Mouse (Mus musculus): Measurements from ENCODE around the gene Vmo1.
"Not testable (repeated sequence)": the region's sequence is repeated elsewhere in the genome, so short reads cannot be mapped to it uniquely, and the experiment has no call there.

The Vmo1 gene

GRCm38 (mm10) chr11:70520178-70520769 lies 5.9 kb upstream of the Vmo1 start:
- no peak for DNase-seq (ENCODE audit: low spot score)

GRCm38 (mm10) chr11:70518923-70519322 lies 4.5 kb upstream of the Vmo1 start, which contains the start of gene Gltpd2:
Gene Gltpd2 (plus strand): TSS chr11:70519196.
- no peak for DNase-seq (ENCODE audit: low spot score)

GRCm38 (mm10) chr11:70518436-70518835 lies 4.0 kb upstream of the Vmo1 start:
- DNase-seq (ENCODE audit: low spot score) = no peak

GRCm38 (mm10) chr11:70516352-70516751 lies 1.9 kb upstream of the Vmo1 start:
- peak; percentile 43 for DNase-seq (ENCODE audit: low spot score)

GRCm38 (mm10) chr11:70513520-70513919 lies 896 bp downstream of the Vmo1 start:
- no peak for DNase-seq (ENCODE audit: low spot score)

GRCm38 (mm10) chr11:70512709-70513342 lies 1.6 kb downstream of the Vmo1 start:
- DNase-seq (ENCODE audit: low spot score) = no peak

- no peak for DNase-seq (ENCODE audit: low spot score)
Measured at GRCm38 (mm10) chr11:70511825-70512224, 2.6 kb downstream of the Vmo1 start.

GRCm38 (mm10) chr11:70511242-70511641 lies 3.2 kb downstream of the Vmo1 start:
- DNase-seq (ENCODE audit: low spot score) = no peak

- peak; percentile 30 for DNase-seq (ENCODE audit: low spot score)
Measured at GRCm38 (mm10) chr11:70509753-70510564, 4.5 kb downstream of the Vmo1 start.

- no peak for DNase-seq (ENCODE audit: low spot score)
Measured at GRCm38 (mm10) chr11:70506962-70507515, 7.4 kb downstream of the Vmo1 start.

GRCm38 (mm10) chr11:70506385-70506784 lies 8.0 kb downstream of the Vmo1 start:
- peak; percentile 84 for DNase-seq (ENCODE audit: low spot score)

GRCm38 (mm10) chr11:70504970-70505369 lies 9.4 kb downstream of the Vmo1 start, which contains the start of gene Tm4sf5:
Gene Tm4sf5 (plus strand): TSS chr11:70505244.
- DNase-seq (ENCODE audit: low spot score) = no peak

GRCm38 (mm10) chr11:70502018-70502417 lies 12.4 kb downstream of the Vmo1 start:
- no peak for DNase-seq (ENCODE audit: low spot score)

GRCm38 (mm10) chr11:70500476-70500812 lies 14.0 kb downstream of the Vmo1 start:
- no peak for DNase-seq (ENCODE audit: low spot score)

GRCm38 (mm10) chr11:70499566-70500475 lies 14.6 kb downstream of the Vmo1 start:
- peak; percentile 55 for DNase-seq (ENCODE audit: low spot score)

- DNase-seq (ENCODE audit: low spot score) = peak; percentile 41
Measured at GRCm38 (mm10) chr11:70489684-70490083, 24.7 kb downstream of the Vmo1 start.

GRCm38 (mm10) chr11:70489138-70489537 lies 25.3 kb downstream of the Vmo1 start:
- DNase-seq (ENCODE audit: low spot score) = no peak

- no peak for DNase-seq (ENCODE audit: low spot score)
Measured at GRCm38 (mm10) chr11:70487816-70488215, 26.6 kb downstream of the Vmo1 start.

GRCm38 (mm10) chr11:70485498-70485897 lies 28.9 kb downstream of the Vmo1 start:
- DNase-seq (ENCODE audit: low spot score) = no peak

GRCm38 (mm10) chr11:70474872-70475534 lies 39.4 kb downstream of the Vmo1 start:
- DNase-seq (ENCODE audit: low spot score) = no peak

- not testable (repeated sequence) for DNase-seq (ENCODE audit: low spot score)
Measured at GRCm38 (mm10) chr11:70473291-70473690, 41.1 kb downstream of the Vmo1 start.

Data from lung, postnatal 25 days (tissue).